Mouse (Mus musculus): ENCODE measurements around the gene Msh2. TPM values are rescaled to one million over a fixed set of nuclear protein-coding genes. Genes with fewer than 3 reads are reported as not detected.

The Msh2 gene
- total RNA-seq, 4 experiments from 2014 or later, result 13.1 to 16.2 (median 14.6) TPM

DNA sequence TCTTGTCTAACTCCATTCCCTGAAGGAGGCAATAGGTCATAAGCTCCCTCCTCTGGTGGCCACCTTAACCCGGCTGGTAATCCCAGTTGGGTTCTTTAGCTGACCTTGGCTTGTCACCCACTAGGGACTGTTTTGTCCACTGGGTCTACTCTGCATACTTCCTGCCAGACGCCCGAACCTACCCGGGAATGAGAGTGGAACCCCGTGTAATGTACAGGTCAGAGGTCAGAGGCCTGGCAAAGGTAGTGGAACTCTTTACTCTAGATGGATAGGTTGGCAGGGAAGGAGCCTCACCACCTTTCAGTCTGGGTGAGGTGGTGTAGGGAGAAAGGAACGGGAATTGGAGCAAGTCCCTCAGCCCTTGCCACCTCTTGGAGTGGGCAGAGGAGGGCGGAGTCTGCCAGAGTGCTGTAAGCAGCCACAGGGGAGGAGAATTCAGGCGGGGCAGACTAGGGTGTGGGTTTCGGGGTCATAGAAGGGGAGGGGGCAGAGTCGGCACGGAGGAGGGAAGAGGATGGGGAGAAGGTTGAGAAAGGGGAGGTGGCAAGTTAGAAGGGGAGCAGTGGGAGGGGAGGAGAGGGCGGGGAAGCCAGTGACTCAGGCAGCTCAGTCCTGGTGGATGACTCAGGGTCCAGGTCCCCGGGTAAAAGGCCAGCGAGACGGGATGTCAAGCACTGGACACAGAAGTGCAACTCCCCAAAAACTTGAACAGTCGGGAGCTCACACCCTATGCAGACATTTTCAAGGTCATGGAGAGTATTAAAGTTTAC, 27.1 kb downstream of the Msh2 start:
- no peak for DNase-seq (ENCODE audit: low spot score)

GRCm38 (mm10) chr17:87700101-87700500, 28.0 kb downstream of the Msh2 start:
- DNase-seq (ENCODE audit: low spot score), result no peak

DNA sequence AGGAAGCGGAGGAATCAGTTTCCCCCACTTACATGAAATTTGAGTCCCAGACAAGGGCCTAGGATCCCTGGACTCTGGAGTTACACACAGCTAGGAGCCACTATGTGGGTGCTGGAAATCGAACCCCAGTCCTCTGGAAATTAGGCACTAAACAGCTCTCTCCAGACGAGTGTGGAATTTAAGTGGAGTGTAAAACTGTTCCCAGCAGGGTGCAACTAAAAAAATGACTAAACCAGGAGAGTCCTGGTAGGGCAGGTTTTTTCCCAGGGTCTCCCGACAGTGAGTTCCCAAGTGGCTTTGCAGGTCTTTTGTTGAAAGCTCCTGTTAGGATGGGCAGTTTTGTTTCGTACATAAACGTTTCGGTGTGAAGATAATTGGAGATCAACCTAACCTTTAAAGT, 52.6 kb downstream of the Msh2 start:
- DNase-seq (ENCODE audit: low spot score), result no peak

DNA sequence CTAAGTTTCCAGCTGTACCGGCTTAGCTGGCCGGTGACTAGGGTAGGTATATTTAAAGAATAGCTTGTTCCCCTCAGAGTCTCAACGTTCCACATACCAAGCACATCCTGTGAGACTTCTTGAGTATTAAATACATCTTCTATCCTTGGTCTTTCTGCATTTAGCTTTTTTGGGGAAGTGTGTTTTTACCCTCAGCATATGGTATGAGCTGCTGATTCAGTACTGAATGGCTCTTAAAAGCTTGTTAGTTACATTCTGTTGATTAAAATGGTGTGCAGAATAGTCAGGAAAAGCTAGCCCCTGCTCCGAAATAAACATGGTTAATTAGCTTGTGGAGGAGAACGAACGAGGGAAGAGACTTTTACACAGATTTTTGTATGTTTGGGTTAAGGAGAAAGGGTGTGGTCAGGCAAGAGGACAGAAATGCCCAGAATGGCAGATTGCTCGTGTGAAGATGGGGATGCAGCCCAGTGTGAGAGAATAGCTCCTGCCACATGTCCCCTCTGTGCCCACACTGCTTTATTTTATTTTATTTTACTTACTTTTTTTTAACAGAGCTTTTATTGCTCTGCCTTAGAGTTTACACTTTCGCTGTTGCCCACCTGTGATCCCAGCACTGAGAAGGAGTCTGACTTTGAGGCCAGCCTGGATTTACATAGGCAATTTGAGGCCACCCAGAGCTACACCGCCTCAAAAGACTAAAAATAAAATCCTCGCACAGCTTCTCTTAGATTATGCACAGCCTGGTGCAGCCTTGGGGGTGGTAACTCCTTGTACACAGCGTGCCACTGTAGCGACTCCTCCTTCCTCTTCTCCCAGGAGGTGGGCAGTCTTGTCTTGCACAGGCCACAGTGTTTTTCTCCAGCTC, 54.6 kb downstream of the Msh2 start:
- no peak for DNase-seq (ENCODE audit: low spot score)

DNA sequence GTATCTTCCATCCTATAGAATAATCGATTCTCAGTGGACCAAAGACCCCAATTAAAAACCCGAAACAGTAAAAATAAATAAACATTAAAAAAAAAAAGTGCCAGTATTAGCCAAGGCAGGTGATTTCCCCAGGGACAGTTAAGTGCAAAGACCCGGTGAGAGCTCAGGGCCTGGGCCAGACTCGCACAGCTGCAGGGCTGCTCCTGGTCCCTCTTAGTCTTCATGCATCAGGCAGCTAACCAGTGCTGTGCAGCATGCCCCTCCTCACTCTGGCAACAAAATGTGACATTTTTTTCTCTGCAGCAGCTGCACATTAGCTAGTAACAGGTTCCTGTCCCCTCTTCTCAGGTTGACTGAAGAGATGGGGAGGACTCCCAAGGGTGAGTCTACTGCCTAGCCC, 59.8 kb downstream of the Msh2 start:
- no peak for DNase-seq (ENCODE audit: low spot score)

DNA sequence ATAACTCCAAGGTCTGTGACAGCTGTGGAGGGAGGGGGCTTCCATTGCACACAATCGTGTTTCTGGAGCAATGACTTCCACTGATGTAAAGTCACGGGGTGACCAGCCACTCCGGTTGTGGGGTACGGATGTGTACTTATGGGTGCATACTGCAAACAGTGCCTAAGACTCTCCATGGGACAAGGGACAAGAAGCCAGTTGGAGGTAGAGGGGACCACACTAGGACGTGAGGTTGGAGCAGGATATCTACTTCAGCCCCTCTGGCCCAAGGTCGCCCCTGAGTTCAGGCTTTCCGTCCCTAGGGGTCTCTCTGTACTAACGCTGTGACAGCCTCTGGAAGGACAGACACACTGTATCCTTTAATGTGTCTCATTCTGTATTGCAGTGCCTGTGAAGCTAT, 62.3 kb downstream of the Msh2 start:
- no peak for DNase-seq (ENCODE audit: low spot score)

DNA sequence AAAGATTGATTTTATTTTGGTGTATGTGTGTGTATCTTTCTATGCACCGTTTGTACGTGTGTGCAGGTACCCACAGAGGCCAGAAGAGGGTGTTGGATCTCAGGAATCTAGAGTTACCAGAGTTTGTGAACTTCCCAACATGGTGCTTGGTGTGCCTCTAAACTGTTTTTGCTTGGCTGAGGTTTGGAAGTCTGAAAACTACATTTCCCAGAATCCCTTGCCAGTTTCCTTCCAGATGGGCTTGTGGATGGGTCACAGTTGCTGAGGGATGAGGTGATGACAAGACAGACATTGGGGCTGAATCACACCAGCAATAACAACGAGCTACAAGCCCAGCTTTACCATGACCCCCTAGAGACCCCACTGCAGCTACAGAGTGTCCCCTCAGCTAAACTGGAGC, 65.0 kb downstream of the Msh2 start:
- DNase-seq (ENCODE audit: low spot score), result no peak

GRCm38 (mm10) chr17:87739835-87740234, 67.7 kb downstream of the Msh2 start:
- DNase-seq (ENCODE audit: low spot score), result no peak

GRCm38 (mm10) chr17:87744985-87745925, 73.1 kb downstream of the Msh2 start:
- no peak for DNase-seq (ENCODE audit: low spot score)

DNA sequence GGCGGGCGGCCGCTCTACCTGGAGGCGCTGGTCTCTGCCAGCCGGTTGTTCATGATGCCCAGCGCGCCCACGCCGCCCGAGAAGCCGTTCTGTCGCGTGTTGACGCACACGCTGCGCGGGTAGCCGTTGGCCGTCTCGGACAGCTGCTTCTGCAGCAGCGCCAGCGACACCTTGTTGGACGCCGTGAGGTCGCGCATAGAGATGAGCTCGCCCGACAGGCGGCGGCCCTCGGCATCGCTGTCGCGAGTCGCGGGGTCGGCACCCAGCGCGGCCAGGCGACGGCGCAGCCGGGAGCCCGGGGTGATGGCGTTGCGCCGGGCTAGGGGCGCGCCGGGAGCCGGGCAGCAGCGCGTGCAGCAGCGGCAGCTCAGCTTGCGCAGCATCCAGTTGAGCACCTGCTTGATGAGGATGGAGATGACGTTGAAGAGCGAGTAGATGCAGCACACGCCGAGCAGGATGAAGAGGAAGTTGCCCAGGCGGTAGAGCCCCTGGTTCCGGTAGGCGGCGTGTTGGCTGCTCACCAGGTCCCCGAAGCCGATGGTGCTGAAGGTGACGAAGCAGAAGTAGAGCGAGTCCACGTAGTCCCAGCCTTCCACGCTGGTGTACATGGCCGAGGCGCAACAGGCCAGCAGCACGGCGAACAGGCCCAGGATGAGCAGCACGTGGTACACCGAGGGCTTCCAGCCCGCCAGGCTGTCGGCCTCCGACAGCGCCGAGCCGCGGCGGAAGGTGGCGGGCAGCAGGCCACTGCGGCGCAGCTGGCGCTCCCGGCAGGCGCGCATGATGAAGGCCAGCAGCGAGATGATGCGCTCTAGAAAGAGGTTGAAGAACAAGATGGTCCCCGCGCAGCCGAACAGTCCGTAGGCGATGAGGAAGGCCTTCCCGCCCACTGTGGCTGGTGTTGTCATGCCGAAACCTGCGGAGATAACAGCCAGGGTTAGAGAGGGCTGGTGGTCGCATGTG, 74.1 kb downstream of the Msh2 start:
- DNase-seq (ENCODE audit: low spot score), result no peak

- DNase-seq (ENCODE audit: low spot score), result no peak
These were observed 88.2 kb downstream of the Msh2 start for GRCm38 (mm10) chr17:87760315-87760714.

GRCm38 (mm10) chr17:87763146-87763545, 91.0 kb downstream of the Msh2 start:
- DNase-seq (ENCODE audit: low spot score), result no peak

- no peak for DNase-seq (ENCODE audit: low spot score)
These were observed 92.9 kb downstream of the Msh2 start for GRCm38 (mm10) chr17:87765031-87765430.

DNA sequence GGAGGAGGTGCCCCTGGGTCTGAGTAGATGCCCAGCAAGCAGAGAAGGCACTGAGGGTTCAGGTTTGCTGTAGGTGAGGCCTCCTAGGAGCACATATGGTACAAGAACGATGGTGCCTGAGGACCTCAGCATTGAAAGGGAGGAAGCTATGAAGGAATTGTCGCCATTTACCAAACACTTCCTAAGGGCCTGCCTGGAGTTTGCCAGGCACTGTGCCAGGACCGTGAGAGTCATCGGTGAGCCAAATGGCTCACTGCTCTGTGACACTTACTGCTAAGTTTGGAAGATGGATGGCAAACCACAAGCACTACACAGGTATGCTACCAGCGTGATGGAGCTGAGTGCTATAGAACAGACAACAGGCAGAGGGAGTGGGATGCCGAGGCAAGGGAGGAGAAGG, 94.8 kb downstream of the Msh2 start:
- DNase-seq (ENCODE audit: low spot score), result no peak

DNA sequence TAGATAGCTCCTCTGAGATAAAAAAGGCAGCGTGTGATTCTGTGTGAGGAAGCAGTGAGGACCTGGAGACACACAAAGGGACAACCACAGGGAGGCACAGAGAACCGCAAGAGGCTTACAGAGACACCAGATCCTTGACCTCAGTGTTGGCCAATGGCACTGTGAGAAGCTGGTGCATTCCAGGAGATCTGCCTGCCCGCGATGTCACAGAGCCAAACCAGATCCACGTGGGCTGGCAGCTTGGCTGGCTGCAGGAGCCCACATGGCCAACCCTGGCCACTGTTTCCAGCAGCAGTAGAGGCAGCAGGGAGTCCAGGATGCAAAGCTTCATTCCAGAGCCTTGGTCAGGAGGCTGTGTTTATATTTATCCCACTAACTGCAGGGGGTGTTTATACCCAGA, 98.6 kb downstream of the Msh2 start:
- DNase-seq (ENCODE audit: low spot score), result no peak

- DNase-seq (ENCODE audit: low spot score), result no peak
These were observed 101.0 kb downstream of the Msh2 start for GRCm38 (mm10) chr17:87773175-87773574.
